Mouse (Mus musculus) stomach, embryonic 14.5 days (tissue): ENCODE results near the gene Pde6d. TPM values are rescaled to one million over a fixed set of nuclear protein-coding genes. Genes with fewer than 3 reads are reported as not detected.
"Not testable (repeated sequence)": the region's sequence is repeated elsewhere in the genome, so short reads cannot be mapped to it uniquely, and the experiment has no call there.

Experiments
- ATAC-seq: fragments of 200-750 bp; cut with Nextera tagmentation; 2 replicates; pipeline ENCODE4 v1.8.0; 2017; ENCODE audit warnings: low read depth, moderate TSS enrichment; ENCODE audit not compliant: insufficient number of reproducible peaks, insufficient read depth, low FRiP score
- H3K27ac ChIP-seq: fragments of 300-500 bp; sonication (generic); 2 replicates; pipeline ENCODE4 v1.5.1; 2014; ENCODE audit warnings: mild to moderate bottlenecking, low read length, moderate library complexity, mixed read lengths
- H3K27me3 ChIP-seq: fragments of 300-500 bp; sonication (generic); 2 replicates; pipeline ENCODE4 v1.6.1; 2014; ENCODE audit warnings: low read length, control low read depth, mixed read lengths; ENCODE audit not compliant: control insufficient read depth, insufficient read depth
- H3K36me3 ChIP-seq: fragments of 300-500 bp; sonication (generic); 2 replicates; pipeline ENCODE4 v1.6.1; 2014; ENCODE audit warnings: mild to moderate bottlenecking, control low read depth, low read length, moderate library complexity, mixed read lengths; ENCODE audit not compliant: control insufficient read depth, insufficient read depth
- H3K4me1 ChIP-seq: fragments of 300-500 bp; sonication (generic); 2 replicates; pipeline ENCODE4 v1.6.1; 2014; ENCODE audit warnings: low read length, control low read depth, mixed read lengths; ENCODE audit not compliant: control insufficient read depth, insufficient read depth
- H3K4me2 ChIP-seq: fragments of 300-500 bp; sonication (generic); replicated peaks from 2 replicates; pipeline ENCODE4 v1.6.1; 2014; ENCODE audit warnings: low read depth, low read length, control low read depth
- H3K4me3 ChIP-seq: fragments of 300-500 bp; sonication (generic); 2 replicates; pipeline ENCODE4 v1.5.1; 2014; ENCODE audit warnings: low read depth, low read length, control low read depth
- H3K9ac ChIP-seq: fragments of 300-500 bp; sonication (generic); replicated peaks from 2 replicates; pipeline ENCODE4 v1.6.1; 2014; ENCODE audit warnings: low read depth, mild to moderate bottlenecking, control low read depth, low read length, moderate library complexity, mixed read lengths
- H3K9me3 ChIP-seq: fragments of 300-500 bp; sonication (generic); 2 replicates; pipeline ENCODE4 v1.6.1; 2016; ENCODE audit warnings: low read depth, low read length, control low read depth; ENCODE audit not compliant: control insufficient read depth
- WGBS: fragments of 180-500 bp; shearing (Covaris S2); extraction: QIAGEN DNeasy Blood & Tissue Kit; methylation state at CpG from one replicate; pipeline ENCODE4 v1.1.7; 2014; 5-methylcytosine and 5-hydroxymethylcytosine counted together
- polyA plus RNA-seq: library from polyadenylated mRNA; unstranded; fragments of >200 nt; fragmentation: Nextera tagmentation; extraction: Ambion mirVana; gene quantifications from 2 replicates; pipeline ENCODE4 v1.2.1, GENCODE M21; 2014

Gene Pde6d
- polyA plus RNA-seq, 1 experiment from 2014 or later: 56.6 TPM

- H3K9me3 ChIP-seq: no peaks in the 10 kb centered on the region
- H3K36me3 ChIP-seq: peaks cover 3% of the 10 kb centered on the region; the same call in 1 of the 2 replicates
- no peaks in the 10 kb centered on the region for H3K4me1 ChIP-seq
- H3K27ac ChIP-seq: no peak overlapping the region
- H3K4me3 ChIP-seq: no peak overlapping the region
- no peak overlapping the region for H3K4me2 ChIP-seq
- no peaks in the 10 kb centered on the region for H3K27me3 ChIP-seq
- no peak for ATAC-seq
- no peak overlapping the region for H3K9ac ChIP-seq
- WGBS: 58% methylated on average over 7 of the region's 7 CpGs
Observed at GRCm38 (mm10) chr1:86557872-86558271, 24.6 kb downstream of the Pde6d start.

- no peak overlapping the region for H3K27ac ChIP-seq
- no peaks in the 10 kb centered on the region for H3K27me3 ChIP-seq
- H3K9me3 ChIP-seq: no peaks in the 10 kb centered on the region
- WGBS: 88% methylated on average over 3 of the region's 3 CpGs
- H3K9ac ChIP-seq: no peak overlapping the region
- H3K4me1 ChIP-seq: no peaks in the 10 kb centered on the region
- no peak overlapping the region for H3K4me2 ChIP-seq
- peaks cover 3% of the 10 kb centered on the region; the same call in 1 of the 2 replicates for H3K36me3 ChIP-seq
- no peak overlapping the region for H3K4me3 ChIP-seq
- ATAC-seq: no peak
Observed at GRCm38 (mm10) chr1:86555665-86556064, 26.8 kb downstream of the Pde6d start.

- Histone ChIP-seq H3K9ac (no peak overlapping the region), H3K27me3 (no peaks in the 10 kb centered on the region), H3K36me3 (peaks cover 4% of the 10 kb centered on the region; the same call in 1 of the 2 replicates), H3K27ac (no peak overlapping the region), H3K4me1 (no peaks in the 10 kb centered on the region), H3K9me3 (no peaks in the 10 kb centered on the region), H3K4me3 (no peak overlapping the region), H3K4me2 (no peak overlapping the region)
- WGBS: 42% methylated on average over 2 of the region's 2 CpGs
- ATAC-seq: no peak
Observed at GRCm38 (mm10) chr1:86551877-86552276, 30.6 kb downstream of the Pde6d start.

GRCm38 (mm10) chr1:86551299-86551698 lies 31.1 kb downstream of the Pde6d start:
- no peak overlapping the region for H3K4me2 ChIP-seq
- H3K4me3 ChIP-seq: no peak overlapping the region
- no peaks in the 10 kb centered on the region for H3K4me1 ChIP-seq
- no peaks in the 10 kb centered on the region for H3K27me3 ChIP-seq
- H3K9ac ChIP-seq: no peak overlapping the region
- WGBS: 69% methylated on average over 4 of the region's 4 CpGs
- H3K27ac ChIP-seq: no peak overlapping the region
- H3K36me3 ChIP-seq: peaks cover 4% of the 10 kb centered on the region; the same call in 1 of the 2 replicates
- ATAC-seq: no peak
- no peaks in the 10 kb centered on the region for H3K9me3 ChIP-seq

DNA sequence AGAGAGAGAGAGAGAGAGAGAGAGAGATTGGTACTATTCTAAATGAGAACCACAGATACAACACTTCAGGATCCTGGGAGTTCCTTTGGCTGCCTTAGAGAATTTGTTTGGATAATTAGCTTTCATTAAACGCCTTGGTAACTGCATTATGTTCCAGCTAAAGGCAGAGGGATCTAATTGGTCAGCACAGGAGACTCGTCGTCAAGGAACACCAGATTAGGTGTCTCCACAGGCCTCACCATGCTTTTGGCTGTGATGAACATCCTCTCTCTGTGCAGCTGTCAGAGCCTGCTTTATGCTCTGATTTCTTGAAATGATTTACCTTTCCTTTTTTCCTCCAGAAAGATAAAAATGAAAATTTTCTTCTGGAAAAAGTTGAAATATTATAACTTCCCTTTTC lies 35.6 kb downstream of the Pde6d start:
- no peak overlapping the region for H3K9ac ChIP-seq
- ATAC-seq: no peak
- H3K27ac ChIP-seq: no peak overlapping the region
- H3K36me3 ChIP-seq: peaks cover 26% of the 10 kb centered on the region
- H3K4me3 ChIP-seq: no peak overlapping the region
- no peaks in the 10 kb centered on the region for H3K4me1 ChIP-seq
- H3K27me3 ChIP-seq: no peaks in the 10 kb centered on the region
- H3K4me2 ChIP-seq: no peak overlapping the region
- WGBS: 76% methylated on average over 3 of the region's 3 CpGs
- no peaks in the 10 kb centered on the region for H3K9me3 ChIP-seq

DNA sequence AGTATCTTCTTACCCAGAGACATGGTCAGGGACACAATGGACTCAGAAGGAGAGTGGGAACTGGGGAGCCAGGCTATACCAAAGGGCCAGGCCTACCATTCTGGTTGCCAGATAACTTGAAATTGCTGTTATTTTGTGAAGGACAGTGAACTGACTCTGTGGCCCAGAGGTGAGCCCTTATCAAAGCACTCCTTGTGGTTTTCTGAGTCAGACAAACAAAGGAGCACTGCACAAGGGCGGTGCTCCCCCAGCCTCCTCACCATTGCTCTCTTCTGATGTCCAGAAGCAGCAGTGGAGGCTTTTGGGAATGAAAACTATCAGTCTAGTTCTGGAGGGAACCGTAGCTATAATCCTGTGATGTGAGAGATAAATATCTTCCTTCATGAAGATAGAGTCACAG lies 39.8 kb downstream of the Pde6d start:
- WGBS: 89% methylated on average over 2 of the region's 2 CpGs

GRCm38 (mm10) chr1:86539583-86539982 lies 42.8 kb downstream of the Pde6d start:
- H3K4me1 ChIP-seq, H3K9ac ChIP-seq, H3K4me2 ChIP-seq, H3K27ac ChIP-seq, H3K9me3 ChIP-seq, H3K27me3 ChIP-seq, ATAC-seq, H3K4me3 ChIP-seq: not testable (repeated sequence)
- H3K36me3 ChIP-seq: peaks cover 17% of the 10 kb centered on the region
- 88% methylated on average over 12 of the region's 12 CpGs for WGBS

More for the DNA sequence above, 39.8 kb downstream of the Pde6d start:
- peaks cover 26% of the 10 kb centered on the region for H3K36me3 ChIP-seq
- H3K4me2 ChIP-seq: no peak overlapping the region
- H3K4me3 ChIP-seq: no peak overlapping the region
- H3K27me3 ChIP-seq: no peaks in the 10 kb centered on the region
- H3K4me1 ChIP-seq: no peaks in the 10 kb centered on the region
- ATAC-seq: no peak
- no peak overlapping the region for H3K27ac ChIP-seq
- no peak overlapping the region for H3K9ac ChIP-seq
- H3K9me3 ChIP-seq: no peaks in the 10 kb centered on the region

- H3K9ac ChIP-seq: no peak overlapping the region
- H3K4me3 ChIP-seq: no peak overlapping the region
- peaks cover 8% of the 10 kb centered on the region for H3K36me3 ChIP-seq
- no peaks in the 10 kb centered on the region for H3K4me1 ChIP-seq
- no peak for ATAC-seq
- H3K27ac ChIP-seq: no peak overlapping the region
- H3K9me3 ChIP-seq: no peaks in the 10 kb centered on the region
- 56% methylated on average over 3 of the region's 3 CpGs for WGBS
- no peaks in the 10 kb centered on the region for H3K27me3 ChIP-seq
- H3K4me2 ChIP-seq: no peak overlapping the region
Observed at GRCm38 (mm10) chr1:86538383-86538782, 44.0 kb downstream of the Pde6d start.

- H3K9ac ChIP-seq: no peak overlapping the region
Observed at GRCm38 (mm10) chr1:86533411-86534130, 48.9 kb downstream of the Pde6d start.

More at GRCm38 (mm10) chr1:86533411-86534130, 48.9 kb downstream of the Pde6d start:
- Histone ChIP-seq H3K4me1 (peaks cover 16% of the 10 kb centered on the region), H3K4me2 (no peak overlapping the region), H3K36me3 (peaks cover 24% of the 10 kb centered on the region), H3K4me3 (no peak overlapping the region), H3K27me3 (no peaks in the 10 kb centered on the region), H3K27ac (no peak overlapping the region), H3K9me3 (no peaks in the 10 kb centered on the region)
- ATAC-seq: no peak
- WGBS: 87% methylated on average over 6 of the region's 6 CpGs
